Mouse (Mus musculus) erythroblast, embryonic 14.5 days (primary cell): ENCODE data around the gene Caprin2. TPM values are rescaled to one million over a fixed set of nuclear protein-coding genes. Genes with fewer than 3 reads are reported as not detected.
A peak's percentile ranks its signal among the peaks of the same experiment; 100 is the strongest.
"Not testable (repeated sequence)": the region's sequence is repeated elsewhere in the genome, so short reads cannot be mapped to it uniquely, and the experiment has no call there.

Source experiments
- H3K27me3 ChIP-seq: 2 replicates; pipeline ENCODE4 v1.6.1; 2012; ENCODE audit warnings: inconsistent platforms; ENCODE audit not compliant: control insufficient read depth
- H3K36me3 ChIP-seq: 2 replicates; pipeline ENCODE4 v1.6.1; 2012; ENCODE audit warnings: mild to moderate bottlenecking, inconsistent platforms; ENCODE audit not compliant: control insufficient read depth
- H3K4me1 ChIP-seq: 2 replicates; pipeline ENCODE4 v1.6.1; 2012; ENCODE audit warnings: inconsistent platforms; ENCODE audit not compliant: control insufficient read depth
- H3K4me3 ChIP-seq: replicated peaks from 2 replicates; pipeline ENCODE3; 2012; ENCODE audit warnings: moderate library complexity, mild to moderate bottlenecking, inconsistent platforms
- H3K9me3 ChIP-seq: 2 replicates; pipeline ENCODE4 v1.6.1; 2012; ENCODE audit warnings: low read length, inconsistent platforms, mixed read lengths; ENCODE audit not compliant: control insufficient read depth
- GATA1 ChIP-seq: IDR thresholded peaks from 2 replicates; pipeline ENCODE4 v1.6.1; 2012; ENCODE audit warnings: low read length, inconsistent platforms, mixed read lengths
- TAL1 ChIP-seq: IDR thresholded peaks from 3 replicates; pipeline ENCODE4 v1.6.1; 2012; ENCODE audit warnings: low read length, inconsistent platforms, mixed read lengths
- polyA plus RNA-seq: library from polyadenylated mRNA; stranded (reverse); fragments of >175 nt; gene quantifications from 2 replicates; pipeline ENCODE4 v1.2.3, GENCODE M21; 2012

The Caprin2 gene
- 0.07 and 0.41 TPM in 2 replicates for polyA plus RNA-seq

- H3K4me1 ChIP-seq = peaks cover 31% of the 10 kb centered on the region
- H3K27me3 ChIP-seq = no peaks in the 10 kb centered on the region
- no peak for TF ChIP-seq GATA1
- H3K36me3 ChIP-seq = no peaks in the 10 kb centered on the region
- peak within 1 kb of the TSS; percentile 83 for H3K4me3 ChIP-seq
- H3K9me3 ChIP-seq = no peaks in the 10 kb centered on the region
These were observed at the start of gene Caprin2 for GRCm38 (mm10) chr6:148895773-148896506. TSS of gene Caprin2 (minus strand) at chr6:148896237.

- Histone ChIP-seq H3K4me1 (peaks cover 40% of the 10 kb centered on the region), H3K9me3 (no peaks in the 10 kb centered on the region), H3K36me3 (no peaks in the 10 kb centered on the region; the same call in none of the 2 replicates), H3K27me3 (no peaks in the 10 kb centered on the region), H3K4me3 (peak overlapping the region; percentile 86)
- TF ChIP-seq TAL1 = no peak
- no peak for TF ChIP-seq GATA1
These were observed 48.9 kb upstream of the Caprin2 start for GRCm38 (mm10) chr6:148944767-148945508.

GRCm38 (mm10) chr6:148944344-148944766, 48.3 kb upstream of the Caprin2 start:
- no peak for TF ChIP-seq GATA1
- no peak for TF ChIP-seq TAL1
- Histone ChIP-seq H3K36me3 (no peaks in the 10 kb centered on the region; the same call in none of the 2 replicates), H3K4me1 (peaks cover 40% of the 10 kb centered on the region), H3K9me3 (no peaks in the 10 kb centered on the region), H3K4me3 (peak overlapping the region; percentile 86), H3K27me3 (no peaks in the 10 kb centered on the region)

DNA sequence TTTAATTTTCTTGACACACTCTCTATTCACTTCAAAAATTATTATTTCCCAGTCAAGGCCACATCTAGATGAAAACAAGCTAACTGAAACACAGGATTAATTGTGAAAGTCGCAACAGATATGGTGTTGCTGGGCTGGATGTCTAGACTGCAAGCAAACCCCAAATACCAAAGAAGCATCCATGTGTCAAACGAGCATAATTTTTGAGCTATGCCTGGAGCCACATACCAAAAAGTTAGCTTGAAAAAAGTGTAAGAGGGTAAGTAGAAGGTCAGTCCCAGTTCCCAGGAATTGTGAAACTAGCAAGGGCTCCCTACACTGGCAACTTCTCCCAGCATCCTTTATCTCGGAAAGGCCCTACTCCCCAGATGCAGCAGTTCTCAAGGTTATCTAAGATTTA, 47.7 kb upstream of the Caprin2 start:
- no peaks in the 10 kb centered on the region for H3K9me3 ChIP-seq
- peak overlapping the region; percentile 86 for H3K4me3 ChIP-seq
- peaks cover 2% of the 10 kb centered on the region for H3K36me3 ChIP-seq
- H3K27me3 ChIP-seq = no peaks in the 10 kb centered on the region
- no peak for TF ChIP-seq TAL1
- no peak for TF ChIP-seq GATA1
- H3K4me1 ChIP-seq = peaks cover 40% of the 10 kb centered on the region

- H3K9me3 ChIP-seq = no peaks in the 10 kb centered on the region
- no peak overlapping the region for H3K4me3 ChIP-seq
- H3K4me1 ChIP-seq = peaks cover 44% of the 10 kb centered on the region
- H3K27me3 ChIP-seq = no peaks in the 10 kb centered on the region
- peaks cover 2% of the 10 kb centered on the region for H3K36me3 ChIP-seq
- TF ChIP-seq GATA1 (no peak), TAL1 (no peak)
These were observed 46.4 kb upstream of the Caprin2 start for GRCm38 (mm10) chr6:148942406-148942805.

GRCm38 (mm10) chr6:148941880-148942279, 45.8 kb upstream of the Caprin2 start:
- H3K4me1 ChIP-seq = peaks cover 41% of the 10 kb centered on the region
- no peaks in the 10 kb centered on the region for H3K9me3 ChIP-seq
- H3K36me3 ChIP-seq = peaks cover 2% of the 10 kb centered on the region
- H3K4me3 ChIP-seq = no peak overlapping the region
- H3K27me3 ChIP-seq = no peaks in the 10 kb centered on the region
- TF ChIP-seq GATA1 = no peak
- TF ChIP-seq TAL1 = no peak

DNA sequence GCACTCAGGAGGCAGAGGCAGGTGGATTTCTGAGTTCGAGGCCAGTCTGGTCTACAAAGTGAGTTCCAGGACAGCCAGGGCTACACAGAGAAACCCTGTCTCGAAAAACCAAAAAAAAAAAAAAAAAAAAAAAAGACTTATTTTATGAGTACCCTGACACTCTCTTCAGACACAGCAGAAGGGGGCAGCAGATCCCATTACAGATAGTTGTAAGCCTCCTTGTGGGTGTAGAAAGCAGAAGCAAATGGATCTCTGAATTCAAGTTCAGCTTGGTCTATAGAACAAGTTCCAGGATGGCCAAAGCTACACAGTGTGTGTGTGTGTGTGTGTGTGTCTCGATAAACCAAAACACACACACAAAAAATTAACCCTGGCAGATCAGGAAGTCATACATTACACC, 44.3 kb upstream of the Caprin2 start:
- peaks cover 30% of the 10 kb centered on the region for H3K4me1 ChIP-seq
- not testable (repeated sequence) for H3K27me3 ChIP-seq, H3K4me3 ChIP-seq, H3K9me3 ChIP-seq, H3K36me3 ChIP-seq

DNA sequence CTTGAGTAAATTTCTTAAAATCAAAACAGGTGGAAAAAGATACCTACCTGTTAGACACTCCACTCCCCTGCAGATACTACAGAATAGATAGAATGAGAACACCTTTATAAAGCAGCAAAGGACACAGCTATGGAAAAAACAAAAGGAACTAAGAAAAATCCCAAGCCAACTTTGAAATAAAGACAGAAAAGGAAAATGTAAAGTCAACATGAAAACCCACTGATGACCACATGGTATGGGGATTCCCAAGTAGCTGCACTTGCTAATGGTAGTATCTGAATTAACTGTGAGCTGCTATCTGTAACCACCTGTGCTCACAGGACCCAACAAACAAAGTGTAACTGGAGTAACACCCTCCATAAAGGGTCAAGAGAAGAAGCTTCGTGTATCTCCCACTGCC, 41.7 kb upstream of the Caprin2 start:
- no peak overlapping the region for H3K4me3 ChIP-seq
- peaks cover 12% of the 10 kb centered on the region for H3K4me1 ChIP-seq
- no peaks in the 10 kb centered on the region for H3K9me3 ChIP-seq
- TF ChIP-seq TAL1 = no peak
- no peak for TF ChIP-seq GATA1
- peaks cover 2% of the 10 kb centered on the region for H3K36me3 ChIP-seq
- H3K27me3 ChIP-seq = no peaks in the 10 kb centered on the region

DNA sequence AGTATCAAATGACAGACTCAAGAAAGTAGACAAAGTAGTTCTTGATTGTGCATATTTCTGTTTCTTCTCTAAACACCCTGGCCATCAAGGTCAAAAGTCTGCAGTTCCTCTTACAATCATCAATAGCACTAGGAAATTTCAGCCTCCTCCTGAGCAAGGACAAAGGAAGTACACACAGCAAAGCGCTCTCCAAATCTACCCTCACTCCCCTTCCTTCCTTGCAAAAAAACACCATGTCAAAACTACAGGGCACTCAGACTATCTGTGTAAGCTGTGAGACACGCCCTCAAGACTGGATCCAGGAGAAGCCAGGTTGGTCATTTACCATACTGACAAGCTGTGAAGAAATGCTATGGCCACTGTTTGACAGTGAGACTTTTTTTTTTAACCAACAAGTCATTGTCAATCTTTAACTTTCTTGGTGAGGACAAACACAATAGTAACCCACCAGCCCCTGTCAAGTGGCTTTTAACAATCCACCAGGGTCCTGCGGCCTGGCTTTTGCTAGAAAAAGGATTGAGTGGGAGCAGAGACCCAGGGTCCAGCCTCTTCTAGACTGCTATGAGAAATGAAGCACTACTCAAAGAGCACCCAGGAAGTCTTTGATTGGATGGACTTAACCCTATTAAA, 39.0 kb upstream of the Caprin2 start:
- H3K4me1 ChIP-seq = peaks cover 10% of the 10 kb centered on the region
- H3K27me3 ChIP-seq = no peaks in the 10 kb centered on the region
- peaks cover 23% of the 10 kb centered on the region for H3K36me3 ChIP-seq
- H3K9me3 ChIP-seq = no peaks in the 10 kb centered on the region
- TF ChIP-seq TAL1 (no peak), GATA1 (no peak)
- no peak overlapping the region for H3K4me3 ChIP-seq
